Mouse (Mus musculus) kidney, embryonic 16.5 days (tissue): Measurements from ENCODE around the gene Klk1b5. TPM values are rescaled to one million over a fixed set of nuclear protein-coding genes. Genes with fewer than 3 reads are reported as not detected.

ENCODE experiments used
- ATAC-seq: fragments of 200-750 bp; cut with Nextera tagmentation; 2 replicates; pipeline ENCODE4 v1.8.0; 2017; ENCODE audit warnings: moderate TSS enrichment; ENCODE audit not compliant: low FRiP score, low TSS enrichment
- H3K27ac ChIP-seq: fragments of 300-500 bp; sonication (generic); 2 replicates; pipeline ENCODE4 v1.5.1; 2014; ENCODE audit warnings: low read length
- H3K27me3 ChIP-seq: fragments of 300-500 bp; sonication (generic); 2 replicates; pipeline ENCODE4 v1.6.1; 2014; ENCODE audit warnings: low read length, control low read depth, mixed read lengths; ENCODE audit not compliant: insufficient read depth
- H3K36me3 ChIP-seq: fragments of 300-500 bp; sonication (generic); 2 replicates; pipeline ENCODE4 v1.6.1; 2014; ENCODE audit warnings: low read length, control low read depth, mixed read lengths; ENCODE audit not compliant: insufficient read depth
- H3K4me1 ChIP-seq: fragments of 300-500 bp; sonication (generic); 2 replicates; pipeline ENCODE4 v1.6.1; 2014; ENCODE audit warnings: low read length, control low read depth, mixed read lengths; ENCODE audit not compliant: insufficient read depth
- H3K4me2 ChIP-seq: fragments of 300-500 bp; sonication (generic); replicated peaks from 2 replicates; pipeline ENCODE4 v1.6.1; 2014; ENCODE audit warnings: low read depth, low read length
- H3K4me3 ChIP-seq: fragments of 300-500 bp; sonication (generic); 2 replicates; pipeline ENCODE4 v1.5.1; 2014; ENCODE audit warnings: mild to moderate bottlenecking, low read length
- H3K9ac ChIP-seq: fragments of 300-500 bp; sonication (generic); replicated peaks from 2 replicates; pipeline ENCODE4 v1.6.1; 2014; ENCODE audit warnings: low read length
- H3K9me3 ChIP-seq: fragments of 300-500 bp; sonication (generic); 2 replicates; pipeline ENCODE4 v1.6.1; 2016; ENCODE audit warnings: low read length, control low read depth
- WGBS: fragments of 180-500 bp; shearing (Covaris S2); extraction: QIAGEN DNeasy Blood & Tissue Kit; methylation state at CpG from one replicate; pipeline ENCODE4 v1.1.7; 2014; 5-methylcytosine and 5-hydroxymethylcytosine counted together
- polyA plus RNA-seq: library from polyadenylated mRNA; unstranded; fragments of >200 nt; fragmentation: Nextera tagmentation; extraction: Ambion mirVana; gene quantifications from 2 replicates; pipeline ENCODE4 v1.2.1, GENCODE M21; 2015

The Klk1b5 gene
- polyA plus RNA-seq, 1 experiment from 2014 or later: 0.15 TPM

DNA sequence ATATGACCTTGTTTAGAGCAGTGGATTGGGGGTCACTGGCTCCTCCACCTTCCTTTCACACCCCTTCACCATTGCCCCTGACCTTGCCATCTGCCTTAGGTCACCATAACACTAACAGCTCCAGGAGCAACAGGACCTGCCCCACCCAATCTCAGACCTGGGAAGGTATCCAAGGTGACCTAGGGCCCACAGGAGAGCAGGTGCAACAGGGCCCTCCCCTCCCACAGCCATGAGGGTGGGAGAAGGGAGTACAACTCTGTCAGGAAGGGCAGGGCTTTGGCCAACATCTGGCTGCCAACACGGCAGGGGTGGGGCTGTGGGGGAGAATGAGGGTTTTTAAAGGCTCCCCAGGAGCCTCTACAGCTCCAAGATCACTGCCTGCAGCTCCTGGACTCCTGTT, 9.3 kb downstream of the Klk1b5 start, which contains the start of gene Klk1:
Gene Klk1, plus strand, starts transcription at position 285 of the 400 bp plus-strand sequence.
- Histone ChIP-seq H3K36me3 (no peaks in the 10 kb centered on the region), H3K4me3 (no peak within 1 kb of the TSS), H3K9me3 (no peaks in the 10 kb centered on the region), H3K9ac (no peak within 1 kb of the TSS), H3K4me1 (no peaks in the 10 kb centered on the region), H3K4me2 (no peak within 1 kb of the TSS), H3K27ac (no peak within 1 kb of the TSS), H3K27me3 (no peaks in the 10 kb centered on the region)
- WGBS: 36% methylated on average over 1 of the region's 1 CpGs
- no peak for ATAC-seq

DNA sequence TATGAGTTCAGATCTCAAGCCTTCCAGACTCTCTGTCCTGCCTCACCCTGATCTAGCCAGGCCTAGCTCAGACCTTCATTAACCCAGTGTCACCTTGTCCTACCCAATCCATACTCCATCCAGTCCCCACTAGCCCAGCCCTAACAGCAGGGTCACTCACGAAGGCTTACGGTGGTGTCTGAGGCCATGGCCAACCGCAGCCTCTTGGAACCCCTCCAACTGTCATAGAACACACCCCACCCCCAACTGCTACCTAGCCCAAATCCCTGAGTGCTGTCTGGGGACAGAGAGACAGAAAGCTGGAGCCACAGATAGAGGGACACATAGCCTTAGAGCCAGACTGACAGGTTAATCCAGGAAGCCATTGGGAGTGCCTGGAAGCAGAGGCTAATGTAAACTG, 20.2 kb downstream of the Klk1b5 start, which contains the start of gene Gm36864:
Gene Gm36864, plus strand, starts transcription at position 269 of the 400 bp plus-strand sequence.
- H3K36me3 ChIP-seq: no peaks in the 10 kb centered on the region
- no peaks in the 10 kb centered on the region for H3K27me3 ChIP-seq
- no peaks in the 10 kb centered on the region for H3K4me1 ChIP-seq
- WGBS: 87% methylated on average over 3 of the region's 3 CpGs
- H3K9ac ChIP-seq: no peak within 1 kb of the TSS
- no peaks in the 10 kb centered on the region for H3K9me3 ChIP-seq
- no peak for ATAC-seq
- no peak within 1 kb of the TSS for H3K27ac ChIP-seq
- H3K4me3 ChIP-seq: no peak within 1 kb of the TSS
- no peak within 1 kb of the TSS for H3K4me2 ChIP-seq

DNA sequence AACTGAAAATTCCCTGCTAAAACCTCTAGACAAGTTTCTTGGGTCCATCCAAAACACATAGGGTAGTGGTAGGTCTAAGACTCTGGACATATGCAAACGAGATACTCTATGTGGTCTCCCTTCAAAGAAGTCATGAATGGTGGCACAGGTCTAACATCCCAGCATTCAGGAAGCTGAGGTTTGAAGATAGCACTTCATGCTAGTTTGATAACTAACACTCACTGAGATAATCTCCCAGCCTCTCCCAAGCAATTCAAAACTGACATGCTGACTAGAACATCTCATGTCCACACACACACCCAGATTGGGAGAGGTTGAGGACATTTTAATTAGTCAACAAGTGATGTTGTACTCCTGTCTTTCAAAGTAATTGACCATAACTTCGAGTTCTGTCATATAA, 24.2 kb downstream of the Klk1b5 start:
- Histone ChIP-seq H3K4me1 (no peaks in the 10 kb centered on the region), H3K9me3 (no peaks in the 10 kb centered on the region), H3K4me2 (no peak overlapping the region), H3K9ac (no peak overlapping the region), H3K4me3 (no peak overlapping the region), H3K36me3 (no peaks in the 10 kb centered on the region), H3K27me3 (no peaks in the 10 kb centered on the region), H3K27ac (no peak overlapping the region)
- 54% methylated on average over 2 of the region's 2 CpGs for WGBS
- ATAC-seq: no peak

DNA sequence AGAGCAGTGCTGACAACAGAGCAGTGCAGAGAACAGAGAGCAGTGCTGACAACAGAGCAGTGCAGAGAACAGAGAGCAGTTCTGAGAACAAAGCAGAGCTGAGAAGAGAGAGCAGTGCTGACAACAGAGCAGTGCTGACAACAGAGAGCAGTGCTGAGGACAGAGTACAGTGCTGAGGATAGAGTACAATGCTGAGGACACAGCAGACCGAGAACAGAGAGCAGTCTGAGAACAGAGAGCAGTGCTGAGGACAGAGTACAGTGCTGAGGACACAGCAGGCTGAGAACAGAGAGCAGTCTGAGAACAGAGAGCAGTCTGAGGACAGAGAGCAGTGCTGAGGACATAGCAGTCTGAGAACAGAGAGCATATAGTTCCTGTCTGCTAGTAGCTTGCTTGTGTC, 25.0 kb downstream of the Klk1b5 start:
- Histone ChIP-seq H3K4me3 (no peak overlapping the region), H3K4me2 (no peak overlapping the region), H3K27me3 (no peaks in the 10 kb centered on the region), H3K9me3 (no peaks in the 10 kb centered on the region), H3K9ac (no peak overlapping the region), H3K36me3 (no peaks in the 10 kb centered on the region), H3K4me1 (peaks cover 6% of the 10 kb centered on the region; the same call in 1 of the 2 replicates), H3K27ac (no peak overlapping the region)
- WGBS: 50% methylated on average over 1 of the region's 1 CpGs
- ATAC-seq: no peak

DNA sequence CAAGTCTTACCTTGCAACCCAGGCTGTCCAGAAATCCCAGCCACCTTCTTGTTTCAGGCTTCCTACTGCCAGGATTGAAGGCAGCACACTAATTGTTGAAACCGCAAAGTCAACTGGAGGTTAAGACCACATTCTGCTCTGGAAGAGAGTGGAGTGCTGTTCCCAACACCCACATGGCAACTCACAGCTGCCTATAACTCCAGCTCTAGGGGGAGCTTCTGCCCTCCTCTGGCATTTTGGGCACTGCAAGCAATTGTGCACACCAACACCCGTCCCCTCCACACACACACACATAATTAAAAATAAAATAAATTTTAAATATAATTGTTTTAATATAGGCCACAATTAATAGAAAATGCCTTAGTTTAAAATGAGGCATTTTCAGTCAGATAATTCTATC, 25.4 kb downstream of the Klk1b5 start:
- H3K27ac ChIP-seq: no peak overlapping the region
- H3K4me3 ChIP-seq: no peak overlapping the region
- H3K4me1 ChIP-seq: peaks cover 6% of the 10 kb centered on the region; the same call in 1 of the 2 replicates
- ATAC-seq: no peak
- no peaks in the 10 kb centered on the region for H3K27me3 ChIP-seq
- H3K36me3 ChIP-seq: no peaks in the 10 kb centered on the region
- WGBS: 73% methylated on average over 2 of the region's 2 CpGs
- H3K9ac ChIP-seq: no peak overlapping the region
- H3K4me2 ChIP-seq: no peak overlapping the region
- H3K9me3 ChIP-seq: no peaks in the 10 kb centered on the region

DNA sequence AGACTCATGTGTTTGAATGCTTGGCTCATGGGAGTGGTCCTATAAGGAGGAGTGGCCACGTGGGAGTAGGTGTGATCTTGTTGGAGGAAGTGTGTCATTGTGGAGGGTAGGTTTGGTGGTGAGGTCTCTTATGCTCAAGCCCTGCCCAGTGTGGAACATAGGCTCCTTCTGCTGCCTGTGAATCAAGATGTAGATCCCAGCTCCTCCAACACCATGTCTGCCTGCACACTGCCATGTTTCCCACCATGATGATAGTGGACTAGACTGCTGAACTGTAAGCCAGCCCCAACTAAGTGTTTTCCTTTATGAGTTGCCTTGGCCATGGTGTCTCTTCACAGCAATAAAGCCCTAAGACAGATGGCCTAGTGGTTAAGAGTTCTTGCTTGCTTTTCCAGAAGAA, 28.3 kb downstream of the Klk1b5 start:
- no peak overlapping the region for H3K27ac ChIP-seq
- ATAC-seq: no peak
- H3K4me1 ChIP-seq: peaks cover 20% of the 10 kb centered on the region
- no peak overlapping the region for H3K4me3 ChIP-seq
- peaks cover 8% of the 10 kb centered on the region for H3K36me3 ChIP-seq
- no peak overlapping the region for H3K9ac ChIP-seq
- H3K9me3 ChIP-seq: no peaks in the 10 kb centered on the region
- 54% methylated on average over 1 of the region's 1 CpGs for WGBS
- no peak overlapping the region for H3K4me2 ChIP-seq
- H3K27me3 ChIP-seq: no peaks in the 10 kb centered on the region

DNA sequence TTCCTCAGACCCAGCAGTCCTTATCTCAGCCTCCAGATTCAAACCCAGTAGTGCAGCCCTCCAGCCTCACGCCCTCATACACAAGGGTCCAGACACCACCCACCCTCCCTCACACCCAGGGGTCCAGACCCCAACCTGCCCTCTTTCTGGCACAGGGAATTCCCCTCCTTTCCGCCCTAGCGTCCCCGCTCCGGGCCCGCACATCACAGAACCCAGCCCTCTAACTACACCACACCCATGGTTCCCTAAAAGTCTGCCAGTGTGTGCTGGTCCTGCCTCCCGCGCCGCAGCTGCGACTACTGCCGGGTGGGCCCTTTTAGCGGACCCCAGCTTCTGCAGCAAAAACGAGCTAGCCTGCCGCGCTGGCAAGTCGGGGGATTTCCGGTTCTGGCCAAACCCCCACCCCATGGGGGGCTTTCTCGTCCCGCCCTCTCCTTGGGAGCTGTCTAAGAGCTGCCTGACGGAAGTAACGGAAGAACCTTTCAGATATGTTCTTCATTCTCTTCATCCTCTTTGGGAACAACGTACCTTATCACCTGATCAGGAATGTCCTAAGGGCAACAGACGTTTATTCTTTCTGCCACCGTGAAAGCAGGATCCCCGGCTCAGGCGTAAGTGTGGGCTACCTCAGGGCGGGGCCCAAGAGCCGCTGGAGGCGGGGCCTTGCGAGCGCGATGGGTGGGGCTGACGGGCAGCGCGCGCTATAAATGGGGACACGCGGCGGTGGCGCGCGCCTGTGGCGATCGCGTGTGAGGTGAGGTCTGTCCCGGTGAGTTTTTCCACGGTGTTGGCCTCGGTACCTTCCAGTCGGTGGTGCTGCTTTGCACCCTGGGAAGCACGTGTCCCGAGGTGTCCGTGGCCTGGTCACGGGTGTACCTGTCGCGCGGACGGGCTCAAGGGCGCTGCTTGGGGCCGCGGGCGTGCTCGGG, 30.6 kb downstream of the Klk1b5 start, which contains the start of the genes 1700028J19Rik and 2410002F23Rik:
Gene 1700028J19Rik, minus strand, starts transcription at position 641 of the 929 bp plus-strand sequence.
Gene 2410002F23Rik, plus strand, starts transcription at position 668 of the 929 bp plus-strand sequence.
- Histone ChIP-seq H3K36me3 (peaks cover 27% of the 10 kb centered on the region), H3K4me1 (peaks cover 26% of the 10 kb centered on the region), H3K27ac (peak within 1 kb of the TSS; percentile 96), H3K4me3 (peak within 1 kb of the TSS; percentile 98), H3K9ac (peak within 1 kb of the TSS; percentile 99), H3K9me3 (no peaks in the 10 kb centered on the region), H3K4me2 (peak within 1 kb of the TSS; percentile 78), H3K27me3 (no peaks in the 10 kb centered on the region)
- ATAC-seq: peak; percentile 85
- WGBS: under 1% methylated on average over 62 of the region's 62 CpGs

DNA sequence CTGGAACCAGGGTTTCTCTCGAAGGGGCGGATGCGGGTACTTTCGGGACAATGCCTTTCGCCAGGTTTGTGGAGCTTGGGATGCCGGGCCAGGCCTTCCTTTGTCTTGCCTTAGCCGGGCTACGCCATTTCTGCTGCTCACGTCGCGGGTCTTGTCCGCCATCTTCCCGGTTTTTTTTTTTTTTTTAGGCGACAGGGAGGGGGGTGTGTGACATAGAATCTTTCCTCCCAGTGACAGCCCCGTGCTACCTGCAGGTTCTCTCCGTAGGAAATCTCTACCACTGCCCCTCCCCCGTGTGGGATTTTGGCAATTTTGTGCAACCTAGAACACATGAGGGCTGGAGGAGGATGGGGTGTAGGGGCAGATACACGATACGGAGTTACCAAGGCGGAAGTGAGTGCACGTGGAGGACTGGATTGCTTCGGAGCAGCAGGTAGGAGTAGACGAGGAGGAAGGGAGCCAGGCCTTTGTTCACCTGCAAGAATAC, 31.3 kb downstream of the Klk1b5 start:
- Histone ChIP-seq H3K4me1 (peaks cover 26% of the 10 kb centered on the region), H3K4me3 (peak overlapping the region; percentile 98), H3K9me3 (no peaks in the 10 kb centered on the region), H3K9ac (peak overlapping the region; percentile 99), H3K4me2 (peak overlapping the region; percentile 78), H3K36me3 (peaks cover 29% of the 10 kb centered on the region), H3K27ac (peak overlapping the region; percentile 96), H3K27me3 (no peaks in the 10 kb centered on the region)
- ATAC-seq: peak; percentile 37
- WGBS: under 1% methylated on average over 23 of the region's 23 CpGs

DNA sequence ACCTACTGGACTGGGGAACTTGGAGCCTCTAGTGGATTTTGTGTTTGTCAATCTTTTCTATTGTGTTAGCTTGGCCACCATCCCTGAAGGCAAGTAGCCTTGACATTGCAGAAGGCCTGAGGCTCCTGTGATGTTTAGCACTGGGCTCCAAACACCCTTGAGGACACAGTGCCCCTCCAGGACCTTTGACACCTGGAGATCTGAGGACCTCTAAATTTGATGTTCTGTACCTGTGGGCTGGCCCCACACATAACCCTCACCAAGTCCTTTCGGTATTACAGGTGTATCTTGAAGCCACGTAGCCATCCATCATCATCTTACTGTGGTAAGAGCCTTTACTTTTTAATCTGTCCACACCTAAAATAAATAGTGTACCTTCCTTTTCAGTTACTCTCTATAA, 32.2 kb downstream of the Klk1b5 start:
- H3K27ac ChIP-seq: no peak overlapping the region

DNA sequence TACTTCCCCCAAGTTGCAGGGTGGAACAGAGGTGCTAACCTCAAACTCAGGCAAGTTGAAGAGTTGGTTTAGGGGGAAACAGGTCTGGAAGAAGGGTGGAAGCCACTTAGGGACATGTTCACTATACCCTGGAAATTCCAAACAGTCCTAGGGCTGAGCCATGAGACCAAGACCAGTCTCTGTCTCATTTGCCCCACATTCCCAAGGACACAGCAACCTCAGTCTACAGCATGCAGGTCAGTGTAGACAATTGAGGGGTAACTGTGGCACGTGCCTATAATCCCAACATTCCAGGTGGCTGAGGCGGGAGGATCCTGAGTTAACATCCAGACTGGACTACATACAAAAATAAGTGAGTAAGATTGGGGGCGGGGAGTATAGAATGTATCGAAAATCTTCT, 33.5 kb downstream of the Klk1b5 start:
- Histone ChIP-seq H3K27ac (no peak overlapping the region), H3K36me3 (peaks cover 49% of the 10 kb centered on the region), H3K4me1 (peaks cover 26% of the 10 kb centered on the region), H3K9me3 (no peaks in the 10 kb centered on the region), H3K4me3 (no peak overlapping the region), H3K9ac (no peak overlapping the region), H3K4me2 (no peak overlapping the region), H3K27me3 (no peaks in the 10 kb centered on the region)
- whole genome bisulfite sequencing: 93% methylated on average over 4 of the region's 4 CpGs
- ATAC-seq: no peak

More for the DNA sequence above, 32.2 kb downstream of the Klk1b5 start:
- ATAC-seq: no peak
- Histone ChIP-seq H3K9ac (peak overlapping the region; percentile 99), H3K4me2 (peak overlapping the region; percentile 78), H3K27me3 (no peaks in the 10 kb centered on the region), H3K36me3 (peaks cover 38% of the 10 kb centered on the region), H3K9me3 (no peaks in the 10 kb centered on the region), H3K4me3 (peak overlapping the region; percentile 98), H3K4me1 (peaks cover 26% of the 10 kb centered on the region)
- WGBS: 81% methylated on average over 2 of the region's 2 CpGs
